Mouse (Mus musculus): ENCODE data around the gene Macrod2.

DNA sequence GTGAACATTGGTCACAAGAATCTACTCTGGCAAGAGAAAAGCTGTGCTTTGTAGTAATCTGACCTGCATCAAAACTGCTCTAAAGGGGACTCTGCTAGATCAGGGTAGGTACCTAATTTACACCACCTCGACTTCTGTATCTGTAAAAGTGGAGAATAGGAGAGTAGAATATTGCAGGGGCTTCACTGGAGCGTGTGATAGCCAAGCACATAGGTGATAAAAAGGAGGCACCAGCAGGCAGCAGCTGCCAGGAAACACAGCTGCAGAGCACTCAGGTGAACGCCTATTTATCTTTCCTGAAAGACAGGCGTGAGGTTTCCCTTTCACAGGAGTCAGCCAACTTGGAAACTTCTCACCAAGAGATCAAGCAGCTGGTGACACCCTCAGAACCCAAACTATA is 1855.3 kb downstream of the Macrod2 start:
- TF ChIP-seq GATA1 (IDR thresholded peaks at IDR 0.05; ENCODE audit: borderline replicate concordance, low read length): no peak
- no peak for TF ChIP-seq FLI1 (IDR thresholded peaks at IDR 0.05; ENCODE audit: low read length)

Data from megakaryocyte, embryonic 14.5 days (primary cell).